Mouse (Mus musculus) embryo, embryonic 11.5 days (tissue): ENCODE results near the gene Tdpoz3.
"Not testable (repeated sequence)": the region's sequence is repeated elsewhere in the genome, so short reads cannot be mapped to it uniquely, and the experiment has no call there.

Experiments
- DNase-seq: peaks from one replicate; pipeline ENCODE4 v3.0.0-alpha.2; 2012; ENCODE audit warnings: low read depth, low spot score

Tdpoz3 gene

GRCm38 (mm10) chr3:93825720-93826119 lies at the start of gene Tdpoz3:
Tdpoz3 (plus strand) TSS chr3:93826020.
- not testable (repeated sequence) for DNase-seq

- DNase-seq = not testable (repeated sequence)
These were observed 29.7 kb upstream of the Tdpoz3 start, which contains the start of gene Tdpoz4 for GRCm38 (mm10) chr3:93796098-93796497. Tdpoz4 (plus strand) TSS chr3:93796398.

- DNase-seq = not testable (repeated sequence)
These were observed 12.5 kb upstream of the Tdpoz3 start for GRCm38 (mm10) chr3:93813341-93813740.

GRCm38 (mm10) chr3:93858957-93859356 lies 33.1 kb downstream of the Tdpoz3 start:
- not testable (repeated sequence) for DNase-seq

GRCm38 (mm10) chr3:93870635-93871034 lies 44.8 kb downstream of the Tdpoz3 start:
- not testable (repeated sequence) for DNase-seq
